Mouse (Mus musculus) embryonic facial prominence, embryonic 11.5 days (tissue): ENCODE data around the gene Vmo1. TPM values are rescaled to one million over a fixed set of nuclear protein-coding genes. Genes with fewer than 3 reads are reported as not detected.

ENCODE experiments used
- ATAC-seq: fragments of 200-750 bp; cut with Nextera tagmentation; replicated peaks from 2 replicates; pipeline ENCODE4 v1.8.0; 2017; ENCODE audit warnings: low read depth; ENCODE audit not compliant: insufficient number of reproducible peaks, low FRiP score, low TSS enrichment
- DNase-seq: peaks from one replicate; pipeline ENCODE4 v3.0.0-alpha.2; 2015; ENCODE audit warnings: low spot score
- H3K27ac ChIP-seq: fragments of 300-500 bp; sonication (generic); replicated peaks from 2 replicates; pipeline ENCODE4 v1.5.1; 2014; ENCODE audit warnings: mild to moderate bottlenecking, low read depth, low read length, control low read depth
- H3K27me3 ChIP-seq: fragments of 300-500 bp; sonication (generic); 2 replicates; pipeline ENCODE4 v1.6.1; 2014; ENCODE audit warnings: mild to moderate bottlenecking, low read length, moderate library complexity, mixed read lengths; ENCODE audit not compliant: control insufficient read depth, insufficient read depth
- H3K36me3 ChIP-seq: fragments of 300-500 bp; sonication (generic); replicated peaks from 2 replicates; pipeline ENCODE4 v1.6.1; 2014; ENCODE audit warnings: low read depth, mild to moderate bottlenecking, low read length, moderate library complexity, mixed read lengths; ENCODE audit not compliant: control insufficient read depth, insufficient read depth
- H3K4me1 ChIP-seq: fragments of 300-500 bp; sonication (generic); 2 replicates; pipeline ENCODE4 v1.6.1; 2014; ENCODE audit warnings: low read length, mixed read lengths; ENCODE audit not compliant: control insufficient read depth, insufficient read depth
- H3K4me2 ChIP-seq: fragments of 300-500 bp; sonication (generic); 2 replicates; pipeline ENCODE4 v1.6.1; 2014; ENCODE audit warnings: low read depth, mild to moderate bottlenecking, control low read depth, low read length, moderate library complexity
- H3K4me3 ChIP-seq: fragments of 300-500 bp; sonication (generic); 2 replicates; pipeline ENCODE4 v1.5.1; 2014; ENCODE audit warnings: low read depth, low read length, control low read depth
- H3K9ac ChIP-seq: fragments of 300-500 bp; sonication (generic); replicated peaks from 2 replicates; pipeline ENCODE4 v1.6.1; 2014; ENCODE audit warnings: mild to moderate bottlenecking, control low read depth, low read length
- H3K9me3 ChIP-seq: fragments of 300-500 bp; sonication (generic); replicated peaks from 2 replicates; pipeline ENCODE4 v1.6.1; 2016; ENCODE audit warnings: mild to moderate bottlenecking, low read length, inconsistent platforms, mixed read lengths; ENCODE audit not compliant: control insufficient read depth
- WGBS: fragments of 180-500 bp; shearing (Covaris S2); extraction: QIAGEN DNeasy Blood & Tissue Kit; methylation state at CpG from one replicate; pipeline ENCODE4 v1.1.7; 2014; 5-methylcytosine and 5-hydroxymethylcytosine counted together
- polyA plus RNA-seq: library from polyadenylated mRNA; unstranded; fragments of >200 nt; fragmentation: Nextera tagmentation; extraction: Ambion mirVana; gene quantifications from 2 replicates; pipeline ENCODE4 v1.2.1, GENCODE M21; 2014

Vmo1 gene
- 0.45 TPM in 1 of 2 replicates, not detected in the other for polyA plus RNA-seq

DNA sequence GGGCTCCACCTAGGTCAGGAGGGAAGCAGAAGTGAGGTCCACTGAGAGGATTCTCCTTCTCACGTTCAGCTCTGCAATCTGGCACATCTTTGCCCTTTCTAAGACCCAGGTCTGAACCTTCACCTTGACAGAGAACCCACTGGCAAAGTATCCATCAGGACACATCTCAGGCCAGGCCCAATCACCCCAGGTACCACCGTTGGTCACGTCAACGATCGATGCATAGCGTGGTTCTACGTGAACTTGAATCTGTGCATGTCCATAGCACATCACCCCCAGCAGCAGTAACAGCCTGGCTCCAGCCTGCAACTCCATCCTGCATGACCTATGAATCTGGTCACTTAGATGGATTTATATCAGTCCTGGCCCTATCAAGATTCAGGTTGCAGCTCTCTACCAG lies at the start of gene Vmo1:
TSS of gene Vmo1 (minus strand) at position 329 of the 400 bp plus-strand sequence.
- Histone ChIP-seq H3K4me1 (0 out of 2 replicates have a peak, but pooled peaks cover 2% of the 10 kb centered on the region), H3K9ac (no peak within 1 kb of the TSS), H3K9me3 (no peaks in the 10 kb centered on the region)

DNA sequence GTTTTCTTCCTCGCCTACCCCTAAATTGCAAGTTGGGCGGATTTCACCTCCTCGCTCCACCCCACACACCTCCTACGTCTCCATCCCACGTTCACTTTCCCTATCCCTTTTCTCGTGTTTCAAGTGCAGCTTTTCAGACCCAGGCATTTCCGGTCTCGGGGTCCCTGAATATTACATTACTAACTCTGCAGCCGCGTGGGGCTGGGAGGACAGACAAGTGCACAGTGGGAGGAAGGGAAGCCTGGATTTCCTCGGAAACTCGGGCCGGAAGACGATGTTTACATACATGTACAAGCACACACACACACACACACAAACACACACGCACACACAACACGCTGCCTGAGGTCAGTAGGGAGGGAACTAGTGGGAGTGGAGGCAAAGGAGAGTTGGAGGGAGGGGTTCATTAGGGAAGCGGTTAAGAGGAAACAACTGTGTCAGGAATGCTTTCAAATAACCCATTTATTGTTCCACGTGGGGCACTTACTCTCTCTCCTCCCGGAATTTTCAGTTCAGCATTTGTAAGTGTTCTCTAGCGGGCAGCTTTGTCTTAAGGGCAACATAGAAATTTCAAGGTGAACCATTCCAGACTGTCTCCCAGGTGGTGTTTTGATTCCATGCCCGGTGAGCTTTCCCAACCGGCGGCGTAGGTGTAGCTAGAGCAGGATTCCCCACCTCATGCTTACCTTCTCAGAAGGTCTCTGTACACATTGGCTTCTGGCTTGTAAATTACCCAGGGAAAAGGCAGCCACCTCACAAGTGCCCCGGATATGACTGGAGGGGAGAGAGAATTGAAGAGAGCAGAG lies 49.3 kb upstream of the Vmo1 start:
- Histone ChIP-seq H3K4me3 (peak overlapping the region; percentile 87), H3K4me2 (peak overlapping the region; percentile 87), H3K9me3 (no peaks in the 10 kb centered on the region), H3K9ac (peak overlapping the region; percentile 82), H3K4me1 (peaks cover 6% of the 10 kb centered on the region), H3K27me3 (no peaks in the 10 kb centered on the region), H3K36me3 (no peaks in the 10 kb centered on the region), H3K27ac (peak overlapping the region; percentile 87)
- 1% methylated on average over 25 of the region's 25 CpGs for WGBS
- DNase-seq = peak; percentile 67
- ATAC-seq = peak; percentile 26; the same call in 1 of the 2 replicates

More for the DNA sequence above, at the start of gene Vmo1:
- ATAC-seq (no peak), DNase-seq (no peak)
- H3K36me3 ChIP-seq = no peaks in the 10 kb centered on the region
- 86% methylated on average over 7 of the region's 7 CpGs for WGBS
- H3K27me3 ChIP-seq = no peaks in the 10 kb centered on the region
- H3K4me3 ChIP-seq = no peak within 1 kb of the TSS
- H3K27ac ChIP-seq = no peak within 1 kb of the TSS
- H3K4me2 ChIP-seq = no peak within 1 kb of the TSS

DNA sequence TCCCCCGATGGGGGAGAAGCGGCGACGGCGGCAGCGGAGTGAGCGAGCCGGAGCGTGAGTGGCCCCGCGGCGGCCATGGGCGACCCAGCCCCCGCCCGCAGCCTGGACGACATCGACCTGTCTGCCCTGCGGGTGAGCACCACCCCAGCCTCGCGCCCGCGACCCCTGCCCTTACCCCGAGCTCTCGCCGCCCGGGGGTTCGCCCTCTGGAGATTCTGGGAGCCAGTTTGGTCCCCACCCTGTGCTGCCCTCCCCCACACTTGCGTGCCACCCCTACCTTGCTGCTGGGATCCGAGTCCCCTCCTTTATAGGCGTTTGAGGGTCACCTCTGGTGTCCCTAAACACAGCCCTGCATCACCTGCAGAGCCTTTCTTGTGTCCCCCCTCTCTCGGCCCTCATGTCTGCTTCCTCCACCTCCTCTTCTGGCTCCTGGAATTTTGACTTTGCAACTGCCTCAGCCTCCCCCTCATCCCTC lies 48.6 kb upstream of the Vmo1 start:
- no peaks in the 10 kb centered on the region for H3K9me3 ChIP-seq
- peak overlapping the region; percentile 87 for H3K4me3 ChIP-seq
- peak; percentile 61 for ATAC-seq
- peak overlapping the region; percentile 87 for H3K4me2 ChIP-seq
- H3K9ac ChIP-seq = peak overlapping the region; percentile 82
- no peaks in the 10 kb centered on the region for H3K27me3 ChIP-seq
- DNase-seq = no peak
- H3K36me3 ChIP-seq = no peaks in the 10 kb centered on the region
- under 1% methylated on average over 31 of the region's 31 CpGs for WGBS
- peak overlapping the region; percentile 87 for H3K27ac ChIP-seq
- peaks cover 6% of the 10 kb centered on the region for H3K4me1 ChIP-seq

DNA sequence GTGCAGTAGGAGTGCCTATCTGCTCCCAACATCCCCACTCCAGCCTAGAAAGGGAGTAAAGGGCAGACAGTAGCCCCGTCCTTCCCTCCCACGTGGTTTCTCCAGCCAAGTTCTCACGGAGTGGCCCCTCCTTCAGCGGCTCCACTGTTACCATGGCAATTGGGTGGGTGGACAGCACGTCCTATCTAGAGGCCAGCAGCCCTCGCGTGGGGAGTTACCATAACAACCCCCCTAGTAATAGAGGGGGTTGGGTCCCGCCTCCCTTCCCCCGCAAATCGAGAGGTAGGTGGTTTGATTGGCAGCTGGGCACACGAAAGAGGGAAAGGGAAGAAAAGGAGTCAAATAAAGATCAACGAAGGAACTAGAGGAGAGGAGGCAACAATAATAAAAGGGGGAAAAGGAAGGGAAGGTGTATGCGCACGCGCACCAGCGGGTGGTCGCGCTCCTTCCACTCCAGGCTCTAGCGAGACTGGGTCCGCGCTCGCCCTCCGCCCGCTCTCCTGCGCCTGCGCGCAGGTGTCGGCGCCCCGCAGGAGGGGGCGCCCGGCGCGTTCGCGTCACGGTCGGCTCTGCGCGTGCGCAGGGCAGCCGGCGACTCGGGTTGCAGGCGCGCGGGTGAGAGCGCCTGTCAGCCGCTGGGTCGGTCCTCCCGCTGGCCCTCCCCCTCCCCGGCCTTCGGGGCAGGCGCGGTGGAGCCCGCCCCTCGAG lies 48.0 kb upstream of the Vmo1 start, which contains the start of gene Mink1:
TSS of gene Mink1 (plus strand) at position 595 of the 708 bp plus-strand sequence.
- Histone ChIP-seq H3K36me3 (no peaks in the 10 kb centered on the region), H3K4me3 (peak within 1 kb of the TSS; percentile 87), H3K9ac (peak within 1 kb of the TSS; percentile 82), H3K4me1 (peaks cover 6% of the 10 kb centered on the region), H3K27me3 (no peaks in the 10 kb centered on the region), H3K9me3 (no peaks in the 10 kb centered on the region), H3K27ac (peak within 1 kb of the TSS; percentile 87), H3K4me2 (peak within 1 kb of the TSS; percentile 87)
- WGBS = under 1% methylated on average over 49 of the region's 57 CpGs
- ATAC-seq (peak; percentile 91), DNase-seq (peak; percentile 95)

DNA sequence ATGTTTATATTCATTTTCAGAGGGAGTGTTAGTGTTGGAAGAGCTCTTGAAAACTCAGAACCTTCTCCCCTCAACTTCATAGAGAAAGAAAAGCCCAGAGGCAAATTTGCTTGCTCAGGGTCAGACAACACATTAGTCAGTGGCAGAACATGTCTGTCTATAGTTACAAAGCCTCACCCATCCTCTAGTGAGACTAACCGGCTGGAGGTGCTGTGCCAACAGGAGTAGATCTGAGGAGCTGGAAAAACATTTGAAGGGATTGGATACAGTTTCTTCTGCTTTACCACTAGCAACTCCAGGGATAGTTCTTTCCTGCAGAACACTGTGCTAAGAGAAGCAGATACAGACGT lies 47.5 kb upstream of the Vmo1 start:
- H3K4me3 ChIP-seq = peak overlapping the region; percentile 87
- H3K27me3 ChIP-seq = no peaks in the 10 kb centered on the region
- no peaks in the 10 kb centered on the region for H3K36me3 ChIP-seq
- H3K4me1 ChIP-seq = peaks cover 6% of the 10 kb centered on the region
- peak overlapping the region; percentile 87 for H3K4me2 ChIP-seq
- 0% methylated on average over 2 of the region's 2 CpGs for WGBS
- no peak for DNase-seq
- no peak overlapping the region for H3K27ac ChIP-seq
- H3K9ac ChIP-seq = peak overlapping the region; percentile 51; the same call in 1 of the 2 replicates
- no peak for ATAC-seq
- H3K9me3 ChIP-seq = no peaks in the 10 kb centered on the region

DNA sequence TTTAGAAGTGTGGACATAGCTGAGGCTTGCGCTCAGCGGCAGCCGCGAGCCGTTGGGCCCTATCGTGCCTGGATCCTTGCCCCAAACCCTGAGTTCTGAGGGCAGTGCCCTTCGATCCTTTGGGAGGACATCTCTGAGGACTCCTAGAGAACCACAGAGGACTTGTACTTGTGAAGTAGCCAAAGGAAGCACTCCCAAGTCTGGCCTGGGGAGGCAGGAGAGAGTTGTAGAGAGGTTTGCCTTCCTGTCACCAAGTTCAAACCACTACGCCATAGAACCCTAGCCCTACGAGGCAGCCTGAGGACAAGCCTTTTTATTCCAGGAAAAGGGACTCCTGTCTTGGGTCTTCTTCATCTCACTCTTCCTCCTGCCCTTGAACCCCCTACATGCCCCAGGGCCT lies 43.1 kb upstream of the Vmo1 start:
- no peak for DNase-seq
- Histone ChIP-seq H3K27ac (no peak overlapping the region), H3K36me3 (no peaks in the 10 kb centered on the region), H3K4me2 (no peak overlapping the region), H3K9ac (no peak overlapping the region), H3K4me3 (no peak overlapping the region), H3K4me1 (no peaks in the 10 kb centered on the region; the same call in 1 of the 2 replicates), H3K27me3 (no peaks in the 10 kb centered on the region), H3K9me3 (no peaks in the 10 kb centered on the region)
- no peak for ATAC-seq
- 86% methylated on average over 9 of the region's 9 CpGs for WGBS

DNA sequence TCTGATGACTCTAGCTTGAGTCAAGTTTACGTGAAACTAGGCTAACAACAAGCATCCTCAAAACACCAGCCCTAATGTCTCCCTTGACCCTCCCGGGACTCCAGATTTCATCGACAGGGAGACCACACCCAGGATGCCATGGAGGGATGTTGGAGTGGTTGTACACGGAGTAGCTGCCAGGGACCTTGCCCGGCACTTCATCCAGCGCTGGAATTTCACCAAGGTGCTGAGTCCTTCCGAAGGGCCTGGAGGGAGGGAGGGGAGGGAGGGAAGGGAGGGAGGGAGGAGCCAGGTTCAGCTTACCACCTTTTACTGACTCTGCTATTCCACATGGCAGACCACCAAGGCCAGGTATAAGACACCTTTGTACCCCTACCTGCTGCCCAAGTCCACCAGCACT lies 39.5 kb upstream of the Vmo1 start:
- ATAC-seq = no peak
- no peak for DNase-seq
- H3K27ac ChIP-seq = no peak overlapping the region
- no peak overlapping the region for H3K9ac ChIP-seq
- no peak overlapping the region for H3K4me2 ChIP-seq
- no peaks in the 10 kb centered on the region for H3K27me3 ChIP-seq
- no peaks in the 10 kb centered on the region for H3K36me3 ChIP-seq
- H3K4me3 ChIP-seq = no peak overlapping the region
- WGBS = 24% methylated on average over 7 of the region's 7 CpGs
- H3K9me3 ChIP-seq = no peaks in the 10 kb centered on the region
- no peaks in the 10 kb centered on the region for H3K4me1 ChIP-seq

DNA sequence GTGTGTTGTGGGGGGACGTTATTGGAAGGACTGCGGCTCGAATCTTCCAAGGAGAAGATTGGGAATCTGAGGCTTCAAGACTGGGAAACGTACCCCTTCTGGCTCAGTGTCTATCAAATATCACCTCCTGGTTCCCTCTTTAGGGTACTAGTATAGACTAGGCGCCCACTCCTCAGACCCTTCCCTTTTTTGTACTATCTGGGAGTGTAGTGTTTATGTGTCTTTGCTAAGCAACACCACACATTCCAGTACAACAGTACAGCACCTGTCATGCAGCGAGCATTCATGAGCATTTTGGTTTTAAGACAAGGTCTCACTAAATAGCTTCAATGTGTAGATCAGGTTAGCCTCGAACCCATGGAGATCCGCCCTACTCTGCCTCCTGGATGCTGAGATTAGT lies 37.1 kb upstream of the Vmo1 start:
- no peaks in the 10 kb centered on the region for H3K4me1 ChIP-seq
- H3K9me3 ChIP-seq = no peaks in the 10 kb centered on the region
- H3K4me2 ChIP-seq = no peak overlapping the region
- H3K27ac ChIP-seq = no peak overlapping the region
- H3K27me3 ChIP-seq = no peaks in the 10 kb centered on the region
- 87% methylated on average over 8 of the region's 8 CpGs for WGBS
- DNase-seq = no peak
- no peaks in the 10 kb centered on the region for H3K36me3 ChIP-seq
- ATAC-seq = no peak
- H3K4me3 ChIP-seq = no peak overlapping the region
- H3K9ac ChIP-seq = no peak overlapping the region
